Mouse (Mus musculus) hindbrain, embryonic 12.5 days (tissue): ENCODE measurements around the gene Tbc1d23. TPM values are rescaled to one million over a fixed set of nuclear protein-coding genes. Genes with fewer than 3 reads are reported as not detected.

ENCODE experiments used
- ATAC-seq: fragments of 200-750 bp; cut with Nextera tagmentation; 2 replicates; pipeline ENCODE4 v1.8.0; 2017; ENCODE audit warnings: moderate TSS enrichment; ENCODE audit not compliant: low FRiP score
- H3K27ac ChIP-seq: fragments of 300-500 bp; sonication (generic); 2 replicates; pipeline ENCODE4 v1.5.1; 2016; ENCODE audit warnings: mild to moderate bottlenecking
- H3K27me3 ChIP-seq: fragments of 300-500 bp; sonication (generic); 2 replicates; pipeline ENCODE4 v1.6.1; 2016; ENCODE audit warnings: mild to moderate bottlenecking
- H3K36me3 ChIP-seq: fragments of 300-500 bp; sonication (generic); 2 replicates; pipeline ENCODE4 v1.6.1; 2016; ENCODE audit warnings: mild to moderate bottlenecking
- H3K4me1 ChIP-seq: fragments of 300-500 bp; sonication (generic); 2 replicates; pipeline ENCODE4 v1.6.1; 2016
- H3K4me2 ChIP-seq: fragments of 300-500 bp; sonication (generic); replicated peaks from 2 replicates; pipeline ENCODE4 v1.6.1; 2016; ENCODE audit warnings: mild to moderate bottlenecking
- H3K4me3 ChIP-seq: fragments of 300-500 bp; sonication (generic); 2 replicates; pipeline ENCODE4 v1.5.1; 2016; ENCODE audit warnings: mild to moderate bottlenecking
- H3K9ac ChIP-seq: fragments of 300-500 bp; sonication (generic); 2 replicates; pipeline ENCODE4 v1.6.1; 2016; ENCODE audit warnings: mild to moderate bottlenecking, moderate library complexity
- H3K9me3 ChIP-seq: fragments of 300-500 bp; sonication (generic); replicated peaks from 2 replicates; pipeline ENCODE4 v1.6.1; 2016; ENCODE audit warnings: mild to moderate bottlenecking
- WGBS: fragments of 180-500 bp; shearing (Covaris S2); methylation state at CpG from one replicate; pipeline ENCODE4 v1.1.7; 2016; 5-methylcytosine and 5-hydroxymethylcytosine counted together
- polyA plus RNA-seq: library from polyadenylated mRNA; unstranded; fragments of >200 nt; fragmentation: Nextera tagmentation; extraction: Ambion mirVana; gene quantifications from 2 replicates; pipeline ENCODE4 v1.2.1, GENCODE M21; 2016

Gene Tbc1d23
- 31.7 and 33.9 TPM in 2 replicates for polyA plus RNA-seq

- Histone ChIP-seq H3K27me3 (no peaks in the 10 kb centered on the region), H3K4me1 (peaks cover 8% of the 10 kb centered on the region), H3K27ac (peak within 1 kb of the TSS; percentile 83), H3K4me2 (peak within 1 kb of the TSS; percentile 63), H3K9ac (peak within 1 kb of the TSS; percentile 88), H3K4me3 (peak within 1 kb of the TSS; percentile 92), H3K36me3 (no peaks in the 10 kb centered on the region), H3K9me3 (no peaks in the 10 kb centered on the region)
- ATAC-seq, result peak; percentile 99
- WGBS, result under 1% methylated on average over 42 of the region's 42 CpGs
These were observed at the start of gene Tbc1d23 for GRCm38 (mm10) chr16:57231089-57231936. Gene Tbc1d23 (minus strand): TSS chr16:57231504.

GRCm38 (mm10) chr16:57280221-57281217 is 49.2 kb upstream of the Tbc1d23 start:
- Histone ChIP-seq H3K36me3 (no peaks in the 10 kb centered on the region), H3K4me2 (no peak overlapping the region), H3K4me1 (no peaks in the 10 kb centered on the region), H3K27me3 (no peaks in the 10 kb centered on the region), H3K9ac (no peak overlapping the region), H3K9me3 (no peaks in the 10 kb centered on the region), H3K27ac (no peak overlapping the region), H3K4me3 (no peak overlapping the region)
- 91% methylated on average over 31 of the region's 31 CpGs for WGBS
- ATAC-seq, result no peak

GRCm38 (mm10) chr16:57278976-57279626 is 47.8 kb upstream of the Tbc1d23 start:
- ATAC-seq, result no peak
- H3K4me3 ChIP-seq, result no peak overlapping the region
- H3K27me3 ChIP-seq, result no peaks in the 10 kb centered on the region
- no peaks in the 10 kb centered on the region for H3K36me3 ChIP-seq
- no peak overlapping the region for H3K27ac ChIP-seq
- no peaks in the 10 kb centered on the region for H3K4me1 ChIP-seq
- 88% methylated on average over 10 of the region's 12 CpGs for WGBS
- H3K9ac ChIP-seq, result no peak overlapping the region
- no peaks in the 10 kb centered on the region for H3K9me3 ChIP-seq
- no peak overlapping the region for H3K4me2 ChIP-seq

DNA sequence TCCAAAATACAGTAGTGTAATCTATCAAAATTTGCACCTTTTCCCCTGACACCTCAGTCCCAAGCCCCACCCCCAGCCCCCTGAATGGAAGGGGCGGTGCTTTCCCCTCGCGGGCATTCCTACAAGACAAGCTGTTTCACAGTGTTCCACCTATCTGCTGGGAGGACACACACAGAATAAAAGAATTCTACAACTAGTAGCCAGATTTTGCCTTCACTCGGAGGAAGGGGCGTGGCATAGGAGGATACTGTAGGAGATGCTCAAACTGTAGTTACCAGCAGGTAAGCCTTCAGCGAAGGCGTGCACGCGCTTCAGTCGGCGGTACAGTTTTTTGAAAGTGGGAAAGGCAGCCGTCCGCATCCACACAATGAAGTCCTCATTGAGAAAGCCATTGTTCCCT is 38.4 kb upstream of the Tbc1d23 start:
- ATAC-seq, result no peak
- 90% methylated on average over 13 of the region's 13 CpGs for WGBS
- no peaks in the 10 kb centered on the region for H3K9me3 ChIP-seq
- H3K4me3 ChIP-seq, result no peak overlapping the region
- no peak overlapping the region for H3K9ac ChIP-seq
- H3K27ac ChIP-seq, result no peak overlapping the region
- H3K27me3 ChIP-seq, result no peaks in the 10 kb centered on the region
- H3K4me2 ChIP-seq, result no peak overlapping the region
- no peaks in the 10 kb centered on the region for H3K36me3 ChIP-seq
- H3K4me1 ChIP-seq, result no peaks in the 10 kb centered on the region

- H3K27me3 ChIP-seq, result no peaks in the 10 kb centered on the region
- 85% methylated on average over 14 of the region's 14 CpGs for WGBS
- ATAC-seq, result no peak
- no peak overlapping the region for H3K9ac ChIP-seq
- H3K4me1 ChIP-seq, result no peaks in the 10 kb centered on the region
- no peak overlapping the region for H3K4me3 ChIP-seq
- H3K36me3 ChIP-seq, result no peaks in the 10 kb centered on the region
- H3K4me2 ChIP-seq, result no peak overlapping the region
- no peak overlapping the region for H3K27ac ChIP-seq
- H3K9me3 ChIP-seq, result no peaks in the 10 kb centered on the region
These were observed 36.9 kb upstream of the Tbc1d23 start for GRCm38 (mm10) chr16:57268058-57268841.

DNA sequence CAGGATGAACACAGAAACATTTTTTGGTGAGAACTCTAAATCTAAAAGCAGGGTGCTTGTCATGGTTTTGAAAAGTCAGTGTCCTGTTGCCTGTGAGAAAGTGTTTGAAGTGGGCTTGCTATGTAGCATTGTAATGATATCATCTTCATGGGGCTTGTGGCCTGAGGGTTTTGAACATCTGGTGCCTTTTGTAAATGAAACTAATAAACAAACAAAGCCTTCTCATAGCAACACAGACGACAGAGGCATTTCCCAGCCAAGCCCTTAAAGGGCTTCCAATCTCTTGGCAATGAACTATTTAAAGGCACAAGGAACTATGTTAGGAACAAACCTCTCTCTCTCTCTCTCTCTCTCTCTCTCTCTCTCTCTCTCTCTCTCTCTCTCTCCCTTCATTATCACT is 35.8 kb upstream of the Tbc1d23 start:
- H3K9ac ChIP-seq, result no peak overlapping the region
- H3K4me3 ChIP-seq, result no peak overlapping the region
- no peaks in the 10 kb centered on the region for H3K9me3 ChIP-seq
- H3K36me3 ChIP-seq, result no peaks in the 10 kb centered on the region
- no peaks in the 10 kb centered on the region for H3K27me3 ChIP-seq
- no peak overlapping the region for H3K27ac ChIP-seq
- H3K4me1 ChIP-seq, result no peaks in the 10 kb centered on the region
- 20% methylated on average over 1 of the region's 1 CpGs for WGBS
- ATAC-seq, result no peak
- no peak overlapping the region for H3K4me2 ChIP-seq

- H3K27me3 ChIP-seq, result no peaks in the 10 kb centered on the region
- no peak overlapping the region for H3K27ac ChIP-seq
- H3K4me2 ChIP-seq, result no peak overlapping the region
- no peak overlapping the region for H3K4me3 ChIP-seq
- WGBS, result 88% methylated on average over 10 of the region's 10 CpGs
- H3K4me1 ChIP-seq, result no peaks in the 10 kb centered on the region
- no peak for ATAC-seq
- no peaks in the 10 kb centered on the region for H3K36me3 ChIP-seq
- H3K9me3 ChIP-seq, result no peaks in the 10 kb centered on the region
- no peak overlapping the region for H3K9ac ChIP-seq
These were observed 28.8 kb upstream of the Tbc1d23 start for GRCm38 (mm10) chr16:57260152-57260551.

GRCm38 (mm10) chr16:57259356-57260083 is 28.2 kb upstream of the Tbc1d23 start:
- no peak for ATAC-seq
- no peak overlapping the region for H3K9ac ChIP-seq
- H3K4me2 ChIP-seq, result no peak overlapping the region
- no peaks in the 10 kb centered on the region for H3K9me3 ChIP-seq
- no peaks in the 10 kb centered on the region for H3K27me3 ChIP-seq
- no peaks in the 10 kb centered on the region for H3K36me3 ChIP-seq
- H3K27ac ChIP-seq, result no peak overlapping the region
- 90% methylated on average over 13 of the region's 13 CpGs for WGBS
- H3K4me1 ChIP-seq, result no peaks in the 10 kb centered on the region
- no peak overlapping the region for H3K4me3 ChIP-seq

DNA sequence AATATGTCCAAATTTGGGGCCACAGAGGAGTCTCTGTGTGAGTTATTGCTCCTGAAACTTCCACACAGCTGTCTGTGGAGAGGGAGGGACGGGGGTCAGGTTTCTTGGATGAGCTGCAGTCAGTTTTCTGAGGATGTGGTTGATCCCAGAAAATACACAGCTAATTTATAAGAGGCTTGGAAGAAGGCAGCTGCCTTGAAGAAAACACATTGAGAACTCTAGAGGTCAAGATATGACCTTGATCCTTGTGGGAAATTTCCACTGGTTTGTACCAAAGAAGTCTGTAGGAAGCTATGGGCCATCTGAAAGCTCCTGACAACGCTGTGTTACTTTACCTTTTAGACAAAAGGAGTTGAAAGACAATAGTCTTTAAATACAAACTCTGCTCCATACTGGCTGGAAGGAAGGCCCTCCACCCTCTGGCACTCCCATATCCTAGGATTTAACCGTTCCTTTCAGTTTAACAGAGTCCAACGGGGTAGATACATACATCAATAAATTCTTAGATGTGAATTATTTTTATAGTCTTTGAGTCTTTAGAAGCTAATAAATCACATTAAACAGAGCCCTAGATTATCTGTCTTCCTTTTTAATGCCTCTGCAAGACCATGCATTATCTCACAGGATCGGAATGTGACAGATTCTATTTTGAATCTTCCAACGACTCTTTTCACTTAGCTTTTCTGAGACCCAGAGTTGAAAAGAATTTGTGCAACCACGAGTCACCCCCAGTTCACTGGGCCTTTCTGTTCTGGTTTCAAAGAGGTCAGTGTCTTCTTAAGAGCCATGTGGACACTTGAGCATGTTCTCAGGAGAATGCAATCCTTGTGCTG is 20.5 kb upstream of the Tbc1d23 start:
- WGBS, result 51% methylated on average over 7 of the region's 7 CpGs
- no peaks in the 10 kb centered on the region for H3K9me3 ChIP-seq
- no peak overlapping the region for H3K4me3 ChIP-seq
- H3K9ac ChIP-seq, result no peak overlapping the region
- no peak overlapping the region for H3K27ac ChIP-seq
- H3K4me2 ChIP-seq, result no peak overlapping the region
- H3K36me3 ChIP-seq, result no peaks in the 10 kb centered on the region
- ATAC-seq, result no peak
- no peaks in the 10 kb centered on the region for H3K27me3 ChIP-seq
- H3K4me1 ChIP-seq, result no peaks in the 10 kb centered on the region

DNA sequence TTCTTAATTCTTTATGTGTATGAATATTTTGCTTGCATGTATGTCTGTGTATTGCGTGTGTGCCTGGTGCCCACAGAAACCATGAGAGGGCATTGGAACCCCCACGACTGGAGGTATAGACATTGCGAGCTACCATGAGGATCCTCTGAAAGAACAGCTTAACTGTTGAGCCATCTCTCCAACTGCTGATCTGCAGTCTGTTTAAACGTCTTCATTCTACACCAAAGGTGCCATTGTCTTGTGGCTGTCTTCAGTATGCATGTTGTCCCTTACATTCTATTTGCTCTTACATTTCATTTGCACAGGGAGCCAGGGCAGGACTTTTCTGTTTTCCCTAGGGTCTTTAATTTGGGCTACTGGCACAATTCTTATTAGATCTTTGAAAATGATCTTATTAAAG is 19.7 kb upstream of the Tbc1d23 start:
- Histone ChIP-seq H3K36me3 (no peaks in the 10 kb centered on the region), H3K4me3 (no peak overlapping the region), H3K27me3 (no peaks in the 10 kb centered on the region), H3K9ac (no peak overlapping the region), H3K4me1 (no peaks in the 10 kb centered on the region), H3K4me2 (no peak overlapping the region), H3K27ac (no peak overlapping the region), H3K9me3 (no peaks in the 10 kb centered on the region)
- ATAC-seq, result no peak
- 90% methylated on average over 4 of the region's 4 CpGs for WGBS
